Mouse (Mus musculus) Muller cell, postnatal 12 days (primary cell): Measurements from ENCODE around the gene Gm17093.
"Not testable (repeated sequence)": the region's sequence is repeated elsewhere in the genome, so short reads cannot be mapped to it uniquely, and the experiment has no call there.

Source experiments
- DNase-seq: peaks from one replicate; pipeline ENCODE4 v3.0.0-alpha.2; 2015; ENCODE audit errors: inconsistent ontology term

Gene Gm17093

GRCm38 (mm10) chr14:44517976-44518375 lies at the start of gene Gm17093:
Gm17093 (plus strand) TSS chr14:44518276.
- DNase-seq = not testable (repeated sequence)

GRCm38 (mm10) chr14:44492163-44492562 lies 25.9 kb upstream of the Gm17093 start, which contains the start of gene BC061237:
BC061237 (plus strand) TSS chr14:44492463.
- not testable (repeated sequence) for DNase-seq

GRCm38 (mm10) chr14:44547961-44548360 lies 29.9 kb downstream of the Gm17093 start:
- DNase-seq = not testable (repeated sequence)
